In the genomic region with DNA sequence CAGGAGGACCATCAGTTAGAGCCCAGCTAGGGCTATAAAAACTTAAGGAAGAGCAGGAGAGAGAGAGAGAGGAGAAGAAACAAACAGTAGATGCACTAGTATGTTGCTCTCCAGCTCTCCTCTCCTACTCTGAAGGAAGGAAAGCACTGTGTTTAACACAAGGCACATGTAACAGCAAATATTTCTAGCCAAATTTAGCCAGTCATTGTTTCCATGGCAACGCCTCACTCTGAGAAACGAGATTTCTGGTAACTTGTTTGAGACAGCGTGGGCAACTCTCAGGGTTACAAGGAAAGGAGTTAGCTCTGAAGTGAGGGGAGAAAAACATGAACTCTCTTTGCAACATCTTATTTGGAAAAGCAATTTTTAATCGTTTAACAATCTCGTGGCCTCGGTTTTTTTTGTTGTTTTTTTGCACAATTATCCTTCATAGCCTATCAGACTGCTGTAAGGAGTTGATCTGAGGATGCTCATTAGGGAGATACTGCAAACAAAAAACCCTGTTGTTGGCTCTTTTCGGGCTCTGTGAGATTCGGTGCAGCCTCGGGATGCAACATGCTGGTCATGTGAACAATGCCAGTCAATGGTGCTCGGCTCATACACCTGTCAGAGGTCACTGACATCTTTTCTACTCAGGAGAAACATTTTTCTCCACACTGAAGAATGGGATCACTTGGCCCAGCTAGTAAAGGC, we compare ENCODE assay signal across 10 mouse cellular contexts. TPM values are rescaled to one million over a fixed set of nuclear protein-coding genes. Genes with fewer than 3 reads are reported as not detected.
DNase-seq lines count a peak whose midpoint lies in the region; ATAC-seq lines count a peak whose summit lies in the region.
"Had no signal": no experiment of that assay in that cellular context is flagged by ENCODE, and none has a peak within 500 bp of the region (broad histone marks: within the 10 kb centered on the region; RNA-seq: fewer than 3 reads in every experiment).

No protein-coding gene starts in this region.

- H3K27ac ChIP-seq in midbrain, embryonic 13.5 days, result no peak overlapping the region
- no peak overlapping the region for H3K27ac ChIP-seq in midbrain, embryonic 11.5 days (ENCODE audit: low read depth, low read length)
- H3K27ac ChIP-seq: liver, embryonic 12.5 days had no signal

- H3K9ac ChIP-seq in midbrain, embryonic 13.5 days (replicated peaks), result no peak overlapping the region
- H3K9ac ChIP-seq in midbrain, embryonic 11.5 days (ENCODE audit: low read length), result no peak overlapping the region
- H3K9ac ChIP-seq: liver, embryonic 12.5 days had no signal

- no peaks in the 10 kb centered on the region for H3K36me3 ChIP-seq in midbrain, embryonic 13.5 days
- no peaks in the 10 kb centered on the region for H3K36me3 ChIP-seq in midbrain, embryonic 11.5 days (ENCODE audit: control insufficient read depth, insufficient read depth, low read length)
- H3K36me3 ChIP-seq: liver, embryonic 12.5 days had no signal

- H3K9me3 ChIP-seq in midbrain, embryonic 13.5 days, result peaks cover 6% of the 10 kb centered on the region; the same call in 1 of the 2 replicates
- H3K9me3 ChIP-seq in midbrain, embryonic 11.5 days (ENCODE audit: control insufficient read depth, low read length), result no peaks in the 10 kb centered on the region
- H3K9me3 ChIP-seq: liver, embryonic 12.5 days had no signal

- peaks cover 14% of the 10 kb centered on the region for H3K4me1 ChIP-seq in midbrain, embryonic 13.5 days (replicated peaks)
- H3K4me1 ChIP-seq in midbrain, embryonic 11.5 days (ENCODE audit: control insufficient read depth, insufficient read depth, low read length), result peaks cover 6% of the 10 kb centered on the region
- H3K4me1 ChIP-seq: liver, embryonic 12.5 days had no signal

- peak; percentile 18 for DNase-seq in adrenal gland, postnatal 10 days
- no peak for DNase-seq in adrenal gland, adult 8-10 months
- DNase-seq in midbrain, embryonic 11.5 days (ENCODE audit: low spot score, missing footprints), result no peak
- peak; percentile 48 to 78 for DNase-seq in layer of hippocampus, postnatal 14 days (ENCODE audit: low spot score in 2 of 2)
- peak; percentile 59 for DNase-seq in right cerebral cortex, postnatal 14 days
- DNase-seq in spleen, postnatal 10 days (ENCODE audit: low spot score in 2 of 2), result no peak
- DNase-seq in thymus, postnatal 36 days, result no peak

- H3K27me3 ChIP-seq in midbrain, embryonic 13.5 days, result no peaks in the 10 kb centered on the region
- H3K27me3 ChIP-seq in midbrain, embryonic 11.5 days (ENCODE audit: control insufficient read depth, insufficient read depth, low read length), result no peaks in the 10 kb centered on the region
- H3K27me3 ChIP-seq: liver, embryonic 12.5 days had no signal

- no peak overlapping the region for H3K4me3 ChIP-seq in midbrain, embryonic 13.5 days (replicated peaks)
- no peak overlapping the region for H3K4me3 ChIP-seq in midbrain, embryonic 11.5 days (ENCODE audit: low read depth, low read length)
- H3K4me3 ChIP-seq: liver, embryonic 12.5 days had no signal

- 0 out of 2 replicates have a peak, but pooled peaks have one; percentile 34 for ATAC-seq in midbrain, embryonic 13.5 days
- ATAC-seq in midbrain, embryonic 11.5 days (ENCODE audit: low FRiP score), result no peak
- ATAC-seq: liver, embryonic 12.5 days had no signal

- WGBS in midbrain, embryonic 13.5 days, result 43% methylated on average over 10 of the region's 10 CpGs
- whole genome bisulfite sequencing in midbrain, embryonic 11.5 days, result 59% methylated on average over 10 of the region's 10 CpGs

- no peak overlapping the region for H3K4me2 ChIP-seq in midbrain, embryonic 13.5 days (replicated peaks)
- H3K4me2 ChIP-seq in midbrain, embryonic 11.5 days, result no peak overlapping the region
- H3K4me2 ChIP-seq: liver, embryonic 12.5 days had no signal

RNA-seq across cellular contexts. Expression of gene Gm17359, which starts 22.3 kb away (rescaled TPM):
- not detected for total RNA-seq in adrenal gland, postnatal 10 days (2021)
- not detected for total RNA-seq in adrenal gland, adult 8-10 months (2022)
- not detected in 2 replicates for polyA plus RNA-seq in midbrain, embryonic 13.5 days (2015; fragmentation: Nextera tagmentation; extraction: Ambion mirVana)
- polyA plus RNA-seq in midbrain, embryonic 11.5 days (2014; fragmentation: Nextera tagmentation; extraction: Ambion mirVana), result 0.33 TPM in 1 of 2 replicates, not detected in the other
- total RNA-seq in layer of hippocampus, postnatal 14 days (2021), result not detected
- polyA plus RNA-seq: heart, embryonic 16.5 days; liver, embryonic 12.5 days had no signal

RNA-seq across cellular contexts. Expression of gene Rapgef2, which starts 27.8 kb away (rescaled TPM):
- total RNA-seq in adrenal gland, postnatal 10 days (2021), result 10 to 100 TPM; 25.2 to 30.4 TPM
- 10 to 100 TPM; 21.3 to 32.2 (median 26.2) TPM for total RNA-seq in adrenal gland, adult 8-10 months (2022)
- polyA plus RNA-seq in midbrain, embryonic 13.5 days (2015; fragmentation: Nextera tagmentation; extraction: Ambion mirVana), result 7.8 and 8.9 TPM in 2 replicates
- 5.3 and 6.2 TPM in 2 replicates for polyA plus RNA-seq in midbrain, embryonic 11.5 days (2014; fragmentation: Nextera tagmentation; extraction: Ambion mirVana)
- 100 to 1,000 TPM; 121 to 131 TPM for total RNA-seq in layer of hippocampus, postnatal 14 days (2021)

Comparison
In these comparisons a context has a peak if more than half of its experiments do, and no peak if none do; other contexts are left out.
1. DNase-seq: peak in adrenal gland, postnatal 10 days (single experiment), layer of hippocampus, postnatal 14 days (2 of 2) and right cerebral cortex, postnatal 14 days (single experiment); none in adrenal gland, adult 8-10 months (single experiment), midbrain, embryonic 11.5 days (single experiment), spleen, postnatal 10 days (0 of 2) and thymus, postnatal 36 days (0 of 2).